Mouse (Mus musculus) C2C12 (cell line): ENCODE measurements around the gene Pappa2.

Experiments used
- CTCF ChIP-seq: IDR thresholded peaks from one replicate; pipeline ENCODE4 v1.5.1; 2011; ENCODE audit not compliant: control insufficient read depth, insufficient read depth, insufficient read length
- MAX ChIP-seq: IDR thresholded peaks from one replicate; pipeline ENCODE4 v1.6.1; 2011; ENCODE audit warnings: mild to moderate bottlenecking, control low read depth
- MYOG ChIP-seq: IDR thresholded peaks from one replicate; pipeline ENCODE4 v1.6.1; 2011; ENCODE audit not compliant: control insufficient read depth, insufficient read length; ENCODE audit errors: extremely low read depth
- USF1 ChIP-seq: IDR thresholded peaks from one replicate; pipeline ENCODE4 v1.6.1; 2011; ENCODE audit warnings: low read depth, mild to moderate bottlenecking, control low read depth, moderate library complexity

- TF ChIP-seq USF1: no peak
- no peak for TF ChIP-seq MYOG
- TF ChIP-seq CTCF: no peak
- TF ChIP-seq MAX: no peak
Measured at GRCm38 (mm10) chr1:158811887-158812286, 168.4 kb downstream of the Pappa2 start.
